Mouse (Mus musculus): ENCODE results near the gene Fbxl19. TPM values are rescaled to one million over a fixed set of nuclear protein-coding genes. Genes with fewer than 3 reads are reported as not detected.

Fbxl19 gene
- polyA plus RNA-seq, 1 experiment from 2014 or later, result 3.2 TPM

DNA sequence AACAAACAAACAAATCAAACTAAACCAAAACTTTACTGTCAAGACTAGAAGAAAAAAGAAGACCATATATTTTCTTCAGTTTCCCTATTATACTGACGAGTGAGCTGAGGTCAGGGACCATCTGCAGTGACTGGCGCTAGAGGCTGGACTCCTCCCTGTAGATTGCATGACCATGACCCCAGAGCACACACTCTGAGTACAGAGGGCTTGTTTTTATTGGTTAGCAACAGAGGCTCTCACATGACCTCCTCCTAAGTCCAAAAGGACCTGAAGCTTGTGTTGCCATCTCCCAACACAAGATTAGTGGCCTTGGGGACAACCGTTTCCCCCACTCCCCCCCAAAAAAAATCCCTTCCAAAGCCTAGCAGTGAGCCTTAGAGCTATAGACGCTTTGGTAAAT is 69.5 kb downstream of the Fbxl19 start:
- no peak overlapping the region for H3K9ac ChIP-seq (ENCODE audit: low read length)
- no peak overlapping the region for H3K4me3 ChIP-seq (replicated peaks; ENCODE audit: low read length)
- no peak overlapping the region for H3K27ac ChIP-seq (ENCODE audit: low read length)
- no peak for ATAC-seq (ENCODE audit: insufficient read depth, low FRiP score)
- H3K4me2 ChIP-seq (ENCODE audit: low read depth, low read length), result no peak overlapping the region
- no peaks in the 10 kb centered on the region for H3K36me3 ChIP-seq (ENCODE audit: control insufficient read depth, insufficient read depth, low read length)
- no peaks in the 10 kb centered on the region for H3K27me3 ChIP-seq (ENCODE audit: control insufficient read depth, insufficient read depth, low read length)
- no peaks in the 10 kb centered on the region for H3K9me3 ChIP-seq (replicated peaks; ENCODE audit: control insufficient read depth, low read length)
- H3K4me1 ChIP-seq (ENCODE audit: control insufficient read depth, insufficient read depth, low read length), result peaks cover 3% of the 10 kb centered on the region; the same call in 1 of the 2 replicates
- WGBS, result 65% methylated on average over 4 of the region's 4 CpGs

DNA sequence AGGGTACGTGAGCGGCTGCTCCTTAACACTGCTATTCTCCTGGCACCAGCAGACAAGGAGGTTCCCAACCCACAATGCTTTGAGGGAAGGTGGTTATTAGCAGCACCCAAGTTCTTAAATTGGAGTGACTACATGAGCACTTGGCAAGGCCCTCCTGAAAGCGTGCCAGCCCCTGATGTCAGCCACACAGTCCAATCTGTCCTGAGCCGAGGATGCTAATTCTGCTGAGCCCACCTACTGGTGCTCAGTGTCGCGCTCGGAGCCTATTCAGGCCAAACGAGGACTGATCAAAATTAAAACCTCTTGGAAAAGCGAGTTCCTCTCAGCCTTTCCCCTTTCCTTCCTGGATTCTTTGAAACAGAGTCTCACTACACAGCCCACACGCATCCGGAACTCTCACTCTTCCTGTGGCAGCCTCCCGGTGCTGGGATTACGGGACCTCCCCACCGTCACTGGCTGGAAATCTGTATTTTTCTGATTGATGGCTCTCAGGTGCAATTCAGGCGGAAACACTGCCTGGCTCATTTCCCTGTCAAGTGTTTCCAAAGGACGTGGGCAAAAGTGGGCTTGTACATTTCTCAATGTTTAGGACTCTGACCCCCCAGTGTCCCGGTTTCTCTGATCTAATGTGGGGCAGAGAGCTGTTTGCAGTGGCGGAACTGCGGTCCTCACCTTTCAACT is 70.0 kb downstream of the Fbxl19 start:
- WGBS, result 71% methylated on average over 19 of the region's 19 CpGs
- H3K4me3 ChIP-seq (replicated peaks; ENCODE audit: low read length), result no peak overlapping the region
- no peaks in the 10 kb centered on the region for H3K27me3 ChIP-seq (ENCODE audit: control insufficient read depth, insufficient read depth, low read length)
- H3K4me2 ChIP-seq (ENCODE audit: low read depth, low read length), result no peak overlapping the region
- no peak overlapping the region for H3K27ac ChIP-seq (ENCODE audit: low read length)
- no peaks in the 10 kb centered on the region for H3K9me3 ChIP-seq (replicated peaks; ENCODE audit: control insufficient read depth, low read length)
- peaks cover 3% of the 10 kb centered on the region; the same call in 1 of the 2 replicates for H3K4me1 ChIP-seq (ENCODE audit: control insufficient read depth, insufficient read depth, low read length)
- no peak for ATAC-seq (ENCODE audit: insufficient read depth, low FRiP score)
- no peak overlapping the region for H3K9ac ChIP-seq (ENCODE audit: low read length)
- H3K36me3 ChIP-seq (ENCODE audit: control insufficient read depth, insufficient read depth, low read length), result no peaks in the 10 kb centered on the region

DNA sequence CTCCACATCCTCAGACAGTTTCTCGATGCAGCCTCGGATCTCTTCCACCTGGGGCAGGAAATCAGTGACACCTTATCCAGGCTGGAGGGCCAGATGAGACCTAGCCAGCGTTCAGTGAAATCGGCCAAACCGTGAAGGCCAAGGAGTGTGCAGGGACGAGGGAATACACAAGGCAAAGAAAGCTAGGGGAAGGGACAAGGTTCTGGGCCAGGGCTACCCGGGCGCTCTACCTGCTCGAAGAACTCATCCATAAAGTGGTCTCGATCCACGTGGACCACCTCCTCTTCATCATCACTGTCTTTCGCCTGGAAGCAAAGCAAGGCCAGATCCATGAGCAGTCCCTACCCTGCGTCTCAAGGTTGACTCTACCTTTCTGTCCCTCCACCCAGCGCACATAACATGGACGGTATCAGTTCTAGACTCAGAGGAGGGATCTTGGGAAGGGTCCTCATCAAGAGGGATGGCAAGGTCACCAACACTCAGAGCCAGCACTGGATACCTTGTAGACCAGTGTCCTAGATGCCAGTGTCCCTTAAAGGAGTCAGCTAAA is 70.8 kb downstream of the Fbxl19 start:
- H3K4me3 ChIP-seq (replicated peaks; ENCODE audit: low read length), result no peak overlapping the region
- peaks cover 3% of the 10 kb centered on the region; the same call in 1 of the 2 replicates for H3K4me1 ChIP-seq (ENCODE audit: control insufficient read depth, insufficient read depth, low read length)
- no peaks in the 10 kb centered on the region for H3K9me3 ChIP-seq (replicated peaks; ENCODE audit: control insufficient read depth, low read length)
- H3K27me3 ChIP-seq (ENCODE audit: control insufficient read depth, insufficient read depth, low read length), result no peaks in the 10 kb centered on the region
- H3K9ac ChIP-seq (ENCODE audit: low read length), result no peak overlapping the region
- H3K4me2 ChIP-seq (ENCODE audit: low read depth, low read length), result no peak overlapping the region
- no peak overlapping the region for H3K27ac ChIP-seq (ENCODE audit: low read length)
- 82% methylated on average over 15 of the region's 15 CpGs for WGBS
- ATAC-seq (ENCODE audit: insufficient read depth, low FRiP score), result no peak
- no peaks in the 10 kb centered on the region for H3K36me3 ChIP-seq (ENCODE audit: control insufficient read depth, insufficient read depth, low read length)

DNA sequence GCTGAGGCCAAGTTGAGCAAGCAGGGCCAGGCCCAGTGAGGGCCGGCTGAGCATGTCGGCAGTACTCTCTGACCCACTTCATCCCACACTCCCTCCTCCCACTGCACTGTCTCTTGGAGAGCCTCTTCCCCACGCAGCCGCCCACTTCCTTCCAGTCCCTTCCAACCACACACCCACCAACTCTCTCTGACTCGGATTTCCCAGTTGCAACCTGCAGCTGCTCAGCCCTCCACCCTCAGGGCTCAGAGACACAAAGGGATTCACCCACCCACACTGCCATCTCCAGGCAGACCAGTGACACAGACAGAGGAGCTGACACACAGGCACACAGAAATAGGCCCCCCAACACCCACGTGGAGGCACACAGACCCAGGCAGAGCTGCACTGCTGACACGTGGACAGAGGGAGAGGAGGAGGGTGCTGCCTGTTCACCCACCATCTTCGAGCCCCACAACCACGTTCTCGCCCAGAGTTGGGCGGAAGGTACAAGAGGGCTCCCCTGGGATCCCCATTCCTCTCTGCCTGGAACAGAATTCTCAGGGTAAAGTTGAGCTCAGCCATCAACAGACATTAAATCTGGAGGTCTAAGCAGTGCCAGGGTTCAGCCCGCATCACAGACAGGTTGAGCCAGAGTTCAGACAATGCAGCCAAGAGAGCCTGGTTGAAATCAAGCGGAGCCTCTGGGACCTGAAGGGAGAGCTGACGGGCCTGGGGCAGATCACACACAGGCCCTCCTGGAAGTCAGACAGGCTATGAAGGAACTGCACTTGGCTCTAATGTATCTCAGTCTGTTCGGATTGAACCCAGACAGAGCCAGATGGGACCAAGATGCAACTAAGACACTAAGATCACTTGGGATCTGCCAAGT is 71.8 kb downstream of the Fbxl19 start:
- 50% methylated on average over 15 of the region's 15 CpGs for WGBS
- H3K4me2 ChIP-seq (ENCODE audit: low read depth, low read length), result no peak overlapping the region
- H3K4me1 ChIP-seq (ENCODE audit: control insufficient read depth, insufficient read depth, low read length), result peaks cover 3% of the 10 kb centered on the region; the same call in 1 of the 2 replicates
- ATAC-seq (ENCODE audit: insufficient read depth, low FRiP score), result peak; percentile 34; the same call in 1 of the 2 replicates
- H3K4me3 ChIP-seq (replicated peaks; ENCODE audit: low read length), result no peak overlapping the region
- H3K9me3 ChIP-seq (replicated peaks; ENCODE audit: control insufficient read depth, low read length), result no peaks in the 10 kb centered on the region
- no peaks in the 10 kb centered on the region for H3K36me3 ChIP-seq (ENCODE audit: control insufficient read depth, insufficient read depth, low read length)
- H3K9ac ChIP-seq (ENCODE audit: low read length), result no peak overlapping the region
- H3K27me3 ChIP-seq (ENCODE audit: control insufficient read depth, insufficient read depth, low read length), result no peaks in the 10 kb centered on the region
- no peak overlapping the region for H3K27ac ChIP-seq (ENCODE audit: low read length)

DNA sequence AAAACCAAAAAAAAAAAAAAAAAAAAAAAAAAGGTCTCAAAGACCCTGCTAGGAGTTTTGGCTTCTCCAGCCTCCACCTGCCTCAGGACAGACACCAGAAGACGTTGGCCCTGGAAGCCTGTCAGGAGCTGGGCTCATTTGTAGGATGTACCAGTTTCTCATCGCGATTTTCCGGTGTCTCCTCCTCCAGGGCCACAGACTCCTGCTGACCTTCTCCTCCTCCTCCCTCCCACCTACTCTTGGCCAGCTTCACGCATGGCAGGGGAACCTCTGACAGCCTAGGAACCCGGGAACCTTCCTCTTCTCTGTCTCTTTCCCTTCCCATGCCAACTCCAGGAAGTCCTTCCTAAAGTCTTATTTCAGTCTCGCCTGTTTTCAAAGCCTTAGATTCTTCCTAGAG is 72.7 kb downstream of the Fbxl19 start:
- no peak overlapping the region for H3K9ac ChIP-seq (ENCODE audit: low read length)
- H3K27ac ChIP-seq (ENCODE audit: low read length), result no peak overlapping the region
- H3K36me3 ChIP-seq (ENCODE audit: control insufficient read depth, insufficient read depth, low read length), result no peaks in the 10 kb centered on the region
- 82% methylated on average over 7 of the region's 7 CpGs for WGBS
- ATAC-seq (ENCODE audit: insufficient read depth, low FRiP score), result no peak
- no peak overlapping the region for H3K4me2 ChIP-seq (ENCODE audit: low read depth, low read length)
- no peaks in the 10 kb centered on the region for H3K27me3 ChIP-seq (ENCODE audit: control insufficient read depth, insufficient read depth, low read length)
- H3K9me3 ChIP-seq (replicated peaks; ENCODE audit: control insufficient read depth, low read length), result no peaks in the 10 kb centered on the region
- H3K4me3 ChIP-seq (replicated peaks; ENCODE audit: low read length), result no peak overlapping the region
- peaks cover 3% of the 10 kb centered on the region; the same call in 1 of the 2 replicates for H3K4me1 ChIP-seq (ENCODE audit: control insufficient read depth, insufficient read depth, low read length)

GRCm38 (mm10) chr7:127817776-127818175 is 73.4 kb downstream of the Fbxl19 start:
- H3K4me3 ChIP-seq (replicated peaks; ENCODE audit: low read length), result no peak overlapping the region
- ATAC-seq (ENCODE audit: insufficient read depth, low FRiP score), result no peak
- no peak overlapping the region for H3K27ac ChIP-seq (ENCODE audit: low read length)
- H3K4me1 ChIP-seq (ENCODE audit: control insufficient read depth, insufficient read depth, low read length), result peaks cover 3% of the 10 kb centered on the region; the same call in 1 of the 2 replicates
- H3K4me2 ChIP-seq (ENCODE audit: low read depth, low read length), result no peak overlapping the region
- H3K9ac ChIP-seq (ENCODE audit: low read length), result no peak overlapping the region
- no peaks in the 10 kb centered on the region for H3K27me3 ChIP-seq (ENCODE audit: control insufficient read depth, insufficient read depth, low read length)
- H3K9me3 ChIP-seq (replicated peaks; ENCODE audit: control insufficient read depth, low read length), result no peaks in the 10 kb centered on the region
- no peaks in the 10 kb centered on the region for H3K36me3 ChIP-seq (ENCODE audit: control insufficient read depth, insufficient read depth, low read length)
- 87% methylated on average over 5 of the region's 5 CpGs for WGBS

MicroRNAs encoded within 50 kb of the gene (microRNA counts, 519-probe panel; counts per million panel counts)
- microRNA mmu-miR-762, result 1,629 counts per million, percentile 24 among the panel's probes with 10 or more counts

Small RNA genes within 50 kb of the gene (microRNA-seq; reads per million reads assigned to microRNA genes)
- not detected for gene Mir762

Other genes with a start within 250 kb of the Fbxl19 start
- 20.3 and 32.4 TPM in 2 replicates for gene Srcap, start 232.6 kb upstream of the Fbxl19 start, polyA plus RNA-seq (2015; fragmentation: Nextera tagmentation; extraction: Ambion mirVana)
- gene Gm42715, start 225.0 kb upstream of the Fbxl19 start, polyA plus RNA-seq (2015; fragmentation: Nextera tagmentation; extraction: Ambion mirVana), result 12.3 and 13.2 TPM in 2 replicates
- gene Tmem265, start 183.2 kb upstream of the Fbxl19 start, polyA plus RNA-seq (2015; fragmentation: Nextera tagmentation; extraction: Ambion mirVana), result 10.1 and 14.0 TPM in 2 replicates
- 37.6 and 44.1 TPM in 2 replicates for gene Phkg2, start 171.2 kb upstream of the Fbxl19 start, polyA plus RNA-seq (2015; fragmentation: Nextera tagmentation; extraction: Ambion mirVana)
- 6.3 and 8.1 TPM in 2 replicates for gene Ccdc189, start 155.9 kb upstream of the Fbxl19 start, polyA plus RNA-seq (2015; fragmentation: Nextera tagmentation; extraction: Ambion mirVana)
- gene Rnf40, start 155.8 kb upstream of the Fbxl19 start, polyA plus RNA-seq (2015; fragmentation: Nextera tagmentation; extraction: Ambion mirVana), result 41.6 and 41.7 TPM in 2 replicates
- gene Zfp629, start 128.7 kb upstream of the Fbxl19 start, polyA plus RNA-seq (2015; fragmentation: Nextera tagmentation; extraction: Ambion mirVana), result 10.4 and 10.9 TPM in 2 replicates
- gene Bcl7c, start 35.6 kb upstream of the Fbxl19 start, polyA plus RNA-seq (2015; fragmentation: Nextera tagmentation; extraction: Ambion mirVana), result 26.2 and 33.1 TPM in 2 replicates
- 8.1 and 10.3 TPM in 2 replicates for gene Ctf1, start 31.8 kb upstream of the Fbxl19 start, polyA plus RNA-seq (2015; fragmentation: Nextera tagmentation; extraction: Ambion mirVana)
- gene Ctf2, start 12.4 kb upstream of the Fbxl19 start, polyA plus RNA-seq (2015; fragmentation: Nextera tagmentation; extraction: Ambion mirVana), result 0.21 and 0.22 TPM in 2 replicates
- gene Orai3, start 25.3 kb downstream of the Fbxl19 start, polyA plus RNA-seq (2015; fragmentation: Nextera tagmentation; extraction: Ambion mirVana), result 26.7 and 29.0 TPM in 2 replicates
- gene Setd1a, start 32.1 kb downstream of the Fbxl19 start, polyA plus RNA-seq (2015; fragmentation: Nextera tagmentation; extraction: Ambion mirVana), result 10.5 and 16.4 TPM in 2 replicates
- gene Gm49388, start 41.1 kb downstream of the Fbxl19 start, polyA plus RNA-seq (2015; fragmentation: Nextera tagmentation; extraction: Ambion mirVana), result not detected in 2 replicates
- gene Hsd3b7, start 56.1 kb downstream of the Fbxl19 start, polyA plus RNA-seq (2015; fragmentation: Nextera tagmentation; extraction: Ambion mirVana), result 35.2 and 36.1 TPM in 2 replicates
- gene Stx4a, start 79.8 kb downstream of the Fbxl19 start, polyA plus RNA-seq (2015; fragmentation: Nextera tagmentation; extraction: Ambion mirVana), result 43.1 and 48.6 TPM in 2 replicates
- 2.9 and 3.6 TPM in 2 replicates for gene Stx1b, start 80.0 kb downstream of the Fbxl19 start, polyA plus RNA-seq (2015; fragmentation: Nextera tagmentation; extraction: Ambion mirVana)
- 9.9 and 11.2 TPM in 2 replicates for gene Zfp646, start 131.7 kb downstream of the Fbxl19 start, polyA plus RNA-seq (2015; fragmentation: Nextera tagmentation; extraction: Ambion mirVana)
- gene Zfp668, start 132.3 kb downstream of the Fbxl19 start, polyA plus RNA-seq (2015; fragmentation: Nextera tagmentation; extraction: Ambion mirVana), result 11.5 and 11.9 TPM in 2 replicates
- 1.7 and 1.8 TPM in 2 replicates for gene Prss53, start 146.4 kb downstream of the Fbxl19 start, polyA plus RNA-seq (2015; fragmentation: Nextera tagmentation; extraction: Ambion mirVana)
- gene Gm21974, start 150.9 kb downstream of the Fbxl19 start, polyA plus RNA-seq (2015; fragmentation: Nextera tagmentation; extraction: Ambion mirVana), result not detected in 2 replicates
- 179 and 184 TPM in 2 replicates for gene Vkorc1, start 151.1 kb downstream of the Fbxl19 start, polyA plus RNA-seq (2015; fragmentation: Nextera tagmentation; extraction: Ambion mirVana)
- gene Bckdk, start 159.5 kb downstream of the Fbxl19 start, polyA plus RNA-seq (2015; fragmentation: Nextera tagmentation; extraction: Ambion mirVana), result 134 and 148 TPM in 2 replicates
- gene Kat8, start 168.0 kb downstream of the Fbxl19 start, polyA plus RNA-seq (2015; fragmentation: Nextera tagmentation; extraction: Ambion mirVana), result 27.6 and 29.2 TPM in 2 replicates
- 63.8 and 78.8 TPM in 2 replicates for gene Prss8, start 185.6 kb downstream of the Fbxl19 start, polyA plus RNA-seq (2015; fragmentation: Nextera tagmentation; extraction: Ambion mirVana)
- gene Prss36, start 202.2 kb downstream of the Fbxl19 start, polyA plus RNA-seq (2015; fragmentation: Nextera tagmentation; extraction: Ambion mirVana), result 10.7 and 11.7 TPM in 2 replicates
- gene Fus, start 222.9 kb downstream of the Fbxl19 start, polyA plus RNA-seq (2015; fragmentation: Nextera tagmentation; extraction: Ambion mirVana), result 204 and 234 TPM in 2 replicates
- 179 and 188 TPM in 2 replicates for gene Pycard, start 249.3 kb downstream of the Fbxl19 start, polyA plus RNA-seq (2015; fragmentation: Nextera tagmentation; extraction: Ambion mirVana)